Mouse (Mus musculus) heart, postnatal 25 days (tissue): ENCODE measurements around the gene Atf7ip. TPM values are rescaled to one million over a fixed set of nuclear protein-coding genes. Genes with fewer than 3 reads are reported as not detected.

ENCODE experiments used
- total RNA-seq, 2 experiments: library from RNA; stranded (reverse); gene quantifications; 2 replicates each; pipeline ENCODE4 v1.2.3; 2021

Atf7ip gene
- total RNA-seq, 2 experiments from 2014 or later, result 79.8 to 92.6 TPM

Other genes with a start within 250 kb of the Atf7ip start
- not detected for gene Gm8994, start 178.6 kb upstream of the Atf7ip start, total RNA-seq
- not detected for gene E330021D16Rik, start 90.6 kb upstream of the Atf7ip start, total RNA-seq
- gene Plbd1, start 155.8 kb downstream of the Atf7ip start, total RNA-seq, result 10 to 100 TPM; 36.5 to 39.9 TPM